Mouse (Mus musculus) v-Abl transformed pro-B cells (cell line): ENCODE measurements around the gene Arpp19.

Experiments used
- in situ Hi-C, 2 experiments: fragments of 400-800 bp; cut with MboI; formaldehyde crosslinking; loops; one replicate each; pipeline ENCODE4 v1.15.1; 2025; ENCODE audit not compliant: unreplicated experiment in 2 of 2

Gene Arpp19

GRCm38 (mm10) chr9:75087823-75088222, 50.4 kb downstream of the Arpp19 start:
- in situ Hi-C loops = no loop called here

- in situ Hi-C loops = no loop called here
Observed at GRCm38 (mm10) chr9:75089285-75089684, 51.9 kb downstream of the Arpp19 start.

GRCm38 (mm10) chr9:75092134-75092533, 54.7 kb downstream of the Arpp19 start:
- in situ Hi-C loops = no loop called here

GRCm38 (mm10) chr9:75094762-75095161, 57.3 kb downstream of the Arpp19 start:
- in situ Hi-C loops = no loop called here

- in situ Hi-C loops = no loop called here
Observed at GRCm38 (mm10) chr9:75098937-75099336, 61.5 kb downstream of the Arpp19 start.

- in situ Hi-C loops = no loop called here
Observed at GRCm38 (mm10) chr9:75100157-75100781, 62.9 kb downstream of the Arpp19 start.

GRCm38 (mm10) chr9:75102131-75102530, 64.7 kb downstream of the Arpp19 start:
- in situ Hi-C loops = no loop called here
